Mouse (Mus musculus): ENCODE measurements around the gene Cep131. TPM values are rescaled to one million over a fixed set of nuclear protein-coding genes. Genes with fewer than 3 reads are reported as not detected.

The Cep131 gene
- polyA plus RNA-seq, 1 experiment: 10.8 TPM

- Histone ChIP-seq H3K27me3 (ENCODE audit: control insufficient read depth, insufficient read depth, low read length) (peaks cover 18% of the 10 kb centered on the region), H3K4me3 (ENCODE audit: control insufficient read depth, insufficient read depth, low read length) (no peak overlapping the region), H3K36me3 (ENCODE audit: control insufficient read depth, insufficient read depth, low read length) (no peaks in the 10 kb centered on the region), H3K27ac (ENCODE audit: control insufficient read depth, insufficient read depth, low read length) (no peak overlapping the region), H3K4me1 (replicated peaks; ENCODE audit: control insufficient read depth, insufficient read depth, low read length) (peaks cover 9% of the 10 kb centered on the region; the same call in 1 of the 2 replicates)
- no peak for TF ChIP-seq POLR2A (IDR thresholded peaks at IDR 0.05; ENCODE audit: control insufficient read depth, extremely low read depth, insufficient read depth, low read length, poor library complexity)
- TF ChIP-seq CTCF (IDR thresholded peaks at IDR 0.05; ENCODE audit: borderline replicate concordance, control insufficient read depth, extremely low read depth, insufficient read depth, low read length, poor library complexity): no peak
- 91% methylated on average over 8 of the region's 8 CpGs for WGBS
- DNase-seq: no peak
Measured at GRCm38 (mm10) chr11:120049067-120049466, 37.6 kb downstream of the Cep131 start.

- Histone ChIP-seq H3K4me3 (ENCODE audit: control insufficient read depth, insufficient read depth, low read length) (no peak overlapping the region), H3K36me3 (ENCODE audit: control insufficient read depth, insufficient read depth, low read length) (no peaks in the 10 kb centered on the region), H3K27me3 (ENCODE audit: control insufficient read depth, insufficient read depth, low read length) (peaks cover 18% of the 10 kb centered on the region), H3K27ac (ENCODE audit: control insufficient read depth, insufficient read depth, low read length) (no peak overlapping the region), H3K4me1 (replicated peaks; ENCODE audit: control insufficient read depth, insufficient read depth, low read length) (peaks cover 9% of the 10 kb centered on the region; the same call in 1 of the 2 replicates)
- 4% methylated on average over 23 of the region's 23 CpGs for WGBS
- DNase-seq: no peak
- TF ChIP-seq CTCF (IDR thresholded peaks at IDR 0.05; ENCODE audit: borderline replicate concordance, control insufficient read depth, extremely low read depth, insufficient read depth, low read length, poor library complexity) (no peak), POLR2A (IDR thresholded peaks at IDR 0.05; ENCODE audit: control insufficient read depth, extremely low read depth, insufficient read depth, low read length, poor library complexity) (no peak)
Measured at GRCm38 (mm10) chr11:120048252-120048556, 38.4 kb downstream of the Cep131 start.

GRCm38 (mm10) chr11:120047531-120048251, 38.9 kb downstream of the Cep131 start:
- Histone ChIP-seq H3K27ac (ENCODE audit: control insufficient read depth, insufficient read depth, low read length) (no peak overlapping the region), H3K27me3 (ENCODE audit: control insufficient read depth, insufficient read depth, low read length) (peaks cover 18% of the 10 kb centered on the region), H3K4me1 (replicated peaks; ENCODE audit: control insufficient read depth, insufficient read depth, low read length) (peaks cover 9% of the 10 kb centered on the region; the same call in 1 of the 2 replicates), H3K4me3 (ENCODE audit: control insufficient read depth, insufficient read depth, low read length) (no peak overlapping the region), H3K36me3 (ENCODE audit: control insufficient read depth, insufficient read depth, low read length) (no peaks in the 10 kb centered on the region)
- no peak for DNase-seq
- 26% methylated on average over 23 of the region's 23 CpGs for WGBS
- no peak for TF ChIP-seq POLR2A (IDR thresholded peaks at IDR 0.05; ENCODE audit: control insufficient read depth, extremely low read depth, insufficient read depth, low read length, poor library complexity)

GRCm38 (mm10) chr11:120046553-120047191, 40.0 kb downstream of the Cep131 start, which contains the start of gene Aatk:
Gene Aatk, minus strand, starts transcription at chr11:120047167.
- WGBS: 12% methylated on average over 63 of the region's 63 CpGs
- no peak for TF ChIP-seq POLR2A (IDR thresholded peaks at IDR 0.05; ENCODE audit: control insufficient read depth, extremely low read depth, insufficient read depth, low read length, poor library complexity)
- no peak for TF ChIP-seq CTCF (IDR thresholded peaks at IDR 0.05; ENCODE audit: borderline replicate concordance, control insufficient read depth, extremely low read depth, insufficient read depth, low read length, poor library complexity)

GRCm38 (mm10) chr11:120045839-120046552, 40.6 kb downstream of the Cep131 start:
- DNase-seq: no peak
- H3K27me3 ChIP-seq (ENCODE audit: control insufficient read depth, insufficient read depth, low read length): peaks cover 18% of the 10 kb centered on the region

More at GRCm38 (mm10) chr11:120046553-120047191, 40.0 kb downstream of the Cep131 start, which contains the start of gene Aatk:
- H3K36me3 ChIP-seq (ENCODE audit: control insufficient read depth, insufficient read depth, low read length): no peaks in the 10 kb centered on the region
- peaks cover 9% of the 10 kb centered on the region; the same call in 1 of the 2 replicates for H3K4me1 ChIP-seq (replicated peaks; ENCODE audit: control insufficient read depth, insufficient read depth, low read length)
- H3K27me3 ChIP-seq (ENCODE audit: control insufficient read depth, insufficient read depth, low read length): peaks cover 18% of the 10 kb centered on the region
- no peak within 1 kb of the TSS for H3K4me3 ChIP-seq (ENCODE audit: control insufficient read depth, insufficient read depth, low read length)
- DNase-seq: no peak
- no peak within 1 kb of the TSS for H3K27ac ChIP-seq (ENCODE audit: control insufficient read depth, insufficient read depth, low read length)

GRCm38 (mm10) chr11:120045341-120045740, 41.3 kb downstream of the Cep131 start:
- H3K27ac ChIP-seq (ENCODE audit: control insufficient read depth, insufficient read depth, low read length): no peak overlapping the region
- no peak for DNase-seq
- WGBS: 89% methylated on average over 4 of the region's 4 CpGs
- H3K4me3 ChIP-seq (ENCODE audit: control insufficient read depth, insufficient read depth, low read length): no peak overlapping the region
- TF ChIP-seq CTCF (IDR thresholded peaks at IDR 0.05; ENCODE audit: borderline replicate concordance, control insufficient read depth, extremely low read depth, insufficient read depth, low read length, poor library complexity) (no peak), POLR2A (IDR thresholded peaks at IDR 0.05; ENCODE audit: control insufficient read depth, extremely low read depth, insufficient read depth, low read length, poor library complexity) (no peak)
- no peaks in the 10 kb centered on the region for H3K36me3 ChIP-seq (ENCODE audit: control insufficient read depth, insufficient read depth, low read length)
- H3K27me3 ChIP-seq (ENCODE audit: control insufficient read depth, insufficient read depth, low read length): peaks cover 18% of the 10 kb centered on the region
- peaks cover 4% of the 10 kb centered on the region; the same call in 1 of the 2 replicates for H3K4me1 ChIP-seq (replicated peaks; ENCODE audit: control insufficient read depth, insufficient read depth, low read length)

More at GRCm38 (mm10) chr11:120045839-120046552, 40.6 kb downstream of the Cep131 start:
- Histone ChIP-seq H3K27ac (ENCODE audit: control insufficient read depth, insufficient read depth, low read length) (no peak overlapping the region), H3K36me3 (ENCODE audit: control insufficient read depth, insufficient read depth, low read length) (no peaks in the 10 kb centered on the region), H3K4me3 (ENCODE audit: control insufficient read depth, insufficient read depth, low read length) (no peak overlapping the region), H3K4me1 (replicated peaks; ENCODE audit: control insufficient read depth, insufficient read depth, low read length) (peaks cover 6% of the 10 kb centered on the region; the same call in 1 of the 2 replicates)
- no peak for TF ChIP-seq CTCF (IDR thresholded peaks at IDR 0.05; ENCODE audit: borderline replicate concordance, control insufficient read depth, extremely low read depth, insufficient read depth, low read length, poor library complexity)
- no peak for TF ChIP-seq POLR2A (IDR thresholded peaks at IDR 0.05; ENCODE audit: control insufficient read depth, extremely low read depth, insufficient read depth, low read length, poor library complexity)
- 95% methylated on average over 11 of the region's 11 CpGs for WGBS
